Mouse (Mus musculus) megakaryocyte progenitor cell, adult 5-6 weeks (primary cell): ENCODE measurements around the gene Ikbip. TPM values are rescaled to one million over a fixed set of nuclear protein-coding genes. Genes with fewer than 3 reads are reported as not detected.

Experiments used
- ATAC-seq: replicated peaks from 2 replicates; pipeline ENCODE4 v1.8.0; 2016; ENCODE audit warnings: mild to moderate bottlenecking, moderate TSS enrichment, inconsistent platforms; ENCODE audit not compliant: poor library complexity
- total RNA-seq, 2 experiments: library from RNA; stranded (forward) in 1 of 2; stranded (reverse) in 1 of 2; fragments of 157-497, 149-512 nt in 1 of 2; fragments of 200-1000 nt in 1 of 2; gene quantifications; 2 replicates each; pipeline versions ENCODE4 v1.2.3 to v1.2.4; 2015 to 2017

Gene Ikbip
- total RNA-seq (2015) (17.1 TPM in 2 replicates), total RNA-seq (2017) (23.1 and 26.9 TPM in 2 replicates)

- ATAC-seq: peak; percentile 87
Measured at GRCm38 (mm10) chr10:91082550-91083392, at the start of gene Ikbip, which contains the start of gene Apaf1. TSS of gene Ikbip (plus strand) at chr10:91082940. TSS of gene Apaf1 (minus strand) at chr10:91082770.

GRCm38 (mm10) chr10:91033942-91034341, 48.8 kb upstream of the Ikbip start:
- ATAC-seq: peak; percentile 81

- ATAC-seq: no peak
Measured at GRCm38 (mm10) chr10:91049696-91050095, 33.0 kb upstream of the Ikbip start.

- ATAC-seq: no peak
Measured at GRCm38 (mm10) chr10:91051156-91051555, 31.6 kb upstream of the Ikbip start.

GRCm38 (mm10) chr10:91052734-91053133, 30.0 kb upstream of the Ikbip start:
- ATAC-seq: no peak

- peak; percentile 90 for ATAC-seq
Measured at GRCm38 (mm10) chr10:91060742-91061141, 22.0 kb upstream of the Ikbip start.

GRCm38 (mm10) chr10:91062355-91062754, 20.4 kb upstream of the Ikbip start:
- no peak for ATAC-seq

GRCm38 (mm10) chr10:91071768-91072167, 11.0 kb upstream of the Ikbip start:
- peak; percentile 79 for ATAC-seq

GRCm38 (mm10) chr10:91073345-91073744, 9.4 kb upstream of the Ikbip start:
- ATAC-seq: no peak

- no peak for ATAC-seq
Measured at GRCm38 (mm10) chr10:91076667-91077066, 6.1 kb upstream of the Ikbip start.

- no peak for ATAC-seq
Measured at GRCm38 (mm10) chr10:91080540-91080939, 2.2 kb upstream of the Ikbip start.

- peak; percentile 40 for ATAC-seq
Measured at GRCm38 (mm10) chr10:91081959-91082507, 707 bp upstream of the Ikbip start.

- ATAC-seq: peak; percentile 23
Measured at GRCm38 (mm10) chr10:91083393-91083927, 720 bp downstream of the Ikbip start.

- ATAC-seq: no peak
Measured at GRCm38 (mm10) chr10:91092812-91093211, 10.1 kb downstream of the Ikbip start.

- ATAC-seq: peak; percentile 50; the same call in 1 of the 2 replicates
Measured at GRCm38 (mm10) chr10:91094251-91095104, 11.7 kb downstream of the Ikbip start.

GRCm38 (mm10) chr10:91098056-91098455, 15.3 kb downstream of the Ikbip start:
- no peak for ATAC-seq

- no peak for ATAC-seq
Measured at GRCm38 (mm10) chr10:91100101-91100500, 17.4 kb downstream of the Ikbip start.

GRCm38 (mm10) chr10:91101936-91102335, 19.2 kb downstream of the Ikbip start:
- no peak for ATAC-seq

- no peak for ATAC-seq
Measured at GRCm38 (mm10) chr10:91102799-91103590, 20.3 kb downstream of the Ikbip start.

GRCm38 (mm10) chr10:91105981-91106380, 23.2 kb downstream of the Ikbip start:
- no peak for ATAC-seq
